In the genomic region with DNA sequence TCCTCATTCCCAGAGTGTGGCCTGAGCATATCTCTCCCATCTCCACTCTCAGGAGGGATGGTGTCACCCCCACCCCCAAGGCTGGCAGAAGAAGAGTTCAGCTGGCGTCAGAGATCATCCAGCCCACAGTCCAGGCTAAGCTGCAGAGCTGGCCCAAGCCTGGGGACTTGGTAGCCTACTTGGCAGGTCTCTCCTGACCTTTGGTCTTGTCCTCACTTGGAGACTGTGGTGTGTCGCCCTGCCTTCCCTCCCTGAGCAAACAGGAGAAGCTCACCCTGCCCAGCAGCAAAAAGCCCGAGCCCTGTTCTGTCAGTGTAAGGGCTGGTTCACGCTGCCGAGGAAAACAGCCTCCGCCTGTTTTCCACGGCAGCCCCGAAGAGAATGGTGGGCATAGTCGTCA, we compare ENCODE assay signal across 16 mouse cellular contexts. TPM values are rescaled to one million over a fixed set of nuclear protein-coding genes. Genes with fewer than 3 reads are reported as not detected.
A peak's percentile ranks its signal among the peaks of the same experiment; 100 is the strongest.
DNase-seq lines count a peak whose midpoint lies in the region; ATAC-seq lines count a peak whose summit lies in the region.
"Had no signal": no experiment of that assay in that cellular context is flagged by ENCODE, and none has a peak within 500 bp of the region (broad histone marks: within the 10 kb centered on the region; RNA-seq: fewer than 3 reads in every experiment).

No protein-coding gene starts in this region.

- no peak overlapping the region for H3K9ac ChIP-seq in kidney, embryonic 15.5 days
- H3K9ac ChIP-seq in intestine, embryonic 14.5 days (ENCODE audit: low read length): no peak overlapping the region
- H3K9ac ChIP-seq: midbrain, embryonic 15.5 days had no signal

- H3K4me3 ChIP-seq in kidney, embryonic 15.5 days (replicated peaks): no peak overlapping the region
- H3K4me3 ChIP-seq in intestine, embryonic 14.5 days (ENCODE audit: low read depth, low read length): no peak overlapping the region
- H3K4me3 ChIP-seq: embryonic facial prominence, embryonic 10.5 days; limb, embryonic 10.5 days; midbrain, embryonic 15.5 days had no signal

- no peak overlapping the region for H3K27ac ChIP-seq in kidney, embryonic 15.5 days
- H3K27ac ChIP-seq in intestine, embryonic 14.5 days (ENCODE audit: low read depth): peak overlapping the region; percentile 62
- H3K27ac ChIP-seq: embryonic facial prominence, embryonic 10.5 days; limb, embryonic 10.5 days; midbrain, embryonic 15.5 days had no signal

- ATAC-seq in kidney, embryonic 15.5 days (replicated peaks; ENCODE audit: low FRiP score): no peak
- 0 out of 2 replicates have a peak, but pooled peaks have one; percentile 32 for ATAC-seq in intestine, embryonic 14.5 days (replicated peaks; ENCODE audit: low FRiP score, low TSS enrichment, low read depth)
- no peak for ATAC-seq in granulocyte monocyte progenitor cell, adult 5-6 weeks (replicated peaks; ENCODE audit: poor library complexity, severe bottlenecking)
- ATAC-seq in cerebellum, adult (ENCODE audit: insufficient number of reproducible peaks, low FRiP score, low TSS enrichment): no peak
- ATAC-seq: hindbrain, embryonic 16.5 days; midbrain, embryonic 15.5 days had no signal

- DNase-seq in kidney, adult 18-20 months: peak; percentile 67
- peak; percentile 90 for DNase-seq in adipocyte (ENCODE audit: low spot score)
- no peak for DNase-seq in intestine, embryonic 14.5 days (ENCODE audit: low spot score)
- peak; percentile 81 to 91 for DNase-seq in kidney, postnatal 36 days
- DNase-seq: cerebellum, adult 8-10 months; heart, postnatal 14 days had no signal

- WGBS in kidney, embryonic 15.5 days: 64% methylated on average over 9 of the region's 9 CpGs
- 53% methylated on average over 9 of the region's 9 CpGs for WGBS in intestine, embryonic 14.5 days

- H3K9me3 ChIP-seq in kidney, embryonic 15.5 days (replicated peaks): no peaks in the 10 kb centered on the region
- no peaks in the 10 kb centered on the region for H3K9me3 ChIP-seq in intestine, embryonic 14.5 days (ENCODE audit: control insufficient read depth, low read length)
- H3K9me3 ChIP-seq: embryonic facial prominence, embryonic 10.5 days; limb, embryonic 10.5 days; midbrain, embryonic 15.5 days had no signal

- H3K4me2 ChIP-seq in kidney, embryonic 15.5 days: no peak overlapping the region
- peak overlapping the region; percentile 10; the same call in 1 of the 2 replicates for H3K4me2 ChIP-seq in intestine, embryonic 14.5 days (ENCODE audit: low read length)
- H3K4me2 ChIP-seq: midbrain, embryonic 15.5 days had no signal

- H3K4me1 ChIP-seq in kidney, embryonic 15.5 days: no peaks in the 10 kb centered on the region
- H3K4me1 ChIP-seq in intestine, embryonic 14.5 days (replicated peaks; ENCODE audit: control insufficient read depth, insufficient read depth, low read length): peaks cover 4% of the 10 kb centered on the region; the same call in 1 of the 2 replicates
- H3K4me1 ChIP-seq: embryonic facial prominence, embryonic 10.5 days; limb, embryonic 10.5 days; midbrain, embryonic 15.5 days had no signal

- no peaks in the 10 kb centered on the region for H3K36me3 ChIP-seq in kidney, embryonic 15.5 days
- H3K36me3 ChIP-seq in intestine, embryonic 14.5 days (ENCODE audit: control insufficient read depth, insufficient read depth, low read length): no peaks in the 10 kb centered on the region
- H3K36me3 ChIP-seq: embryonic facial prominence, embryonic 10.5 days; limb, embryonic 10.5 days; midbrain, embryonic 15.5 days had no signal

- H3K27me3 ChIP-seq in kidney, embryonic 15.5 days: no peaks in the 10 kb centered on the region
- H3K27me3 ChIP-seq in intestine, embryonic 14.5 days (replicated peaks; ENCODE audit: control insufficient read depth, insufficient read depth, low read length): no peaks in the 10 kb centered on the region
- H3K27me3 ChIP-seq: midbrain, embryonic 15.5 days had no signal

RNA-seq across cellular contexts. Expression of a gene that starts 10.1 kb away (rescaled TPM):
- polyA plus RNA-seq in kidney, embryonic 15.5 days (2015; fragmentation: Nextera tagmentation; extraction: Ambion mirVana): 12.1 and 13.1 TPM in 2 replicates
- 41.0 and 45.1 TPM in 2 replicates for polyA plus RNA-seq in intestine, embryonic 14.5 days (2014; fragmentation: Nextera tagmentation; extraction: Ambion mirVana)
- total RNA-seq in granulocyte monocyte progenitor cell, adult 5-6 weeks (2014; fragmentation: Nextera tagmentation): not detected in 2 replicates
- not detected in 2 replicates for total RNA-seq in granulocyte monocyte progenitor cell, adult 5-6 weeks (2017)
- total RNA-seq: megakaryocyte progenitor cell, adult 5-6 weeks; MEL had no signal
- polyA plus RNA-seq: limb, embryonic 10.5 days had no signal

RNA-seq across cellular contexts. Expression of a gene that starts 19.6 kb away (rescaled TPM):
- 138 and 142 TPM in 2 replicates for polyA plus RNA-seq in kidney, embryonic 15.5 days (2015; fragmentation: Nextera tagmentation; extraction: Ambion mirVana)
- 53.5 and 61.0 TPM in 2 replicates for polyA plus RNA-seq in intestine, embryonic 14.5 days (2014; fragmentation: Nextera tagmentation; extraction: Ambion mirVana)
- 36.4 and 44.0 TPM in 2 replicates for total RNA-seq in granulocyte monocyte progenitor cell, adult 5-6 weeks (2014; fragmentation: Nextera tagmentation)
- 41.1 and 100 TPM in 2 replicates for total RNA-seq in granulocyte monocyte progenitor cell, adult 5-6 weeks (2017)

RNA-seq across cellular contexts. Expression of a gene that starts 59.4 kb away (rescaled TPM):
- polyA plus RNA-seq in kidney, embryonic 15.5 days (2015; fragmentation: Nextera tagmentation; extraction: Ambion mirVana): not detected in 2 replicates
- polyA plus RNA-seq in intestine, embryonic 14.5 days (2014; fragmentation: Nextera tagmentation; extraction: Ambion mirVana): not detected in 2 replicates
- not detected in 2 replicates for total RNA-seq in granulocyte monocyte progenitor cell, adult 5-6 weeks (2014; fragmentation: Nextera tagmentation)
- not detected in 2 replicates for total RNA-seq in granulocyte monocyte progenitor cell, adult 5-6 weeks (2017)
- total RNA-seq: megakaryocyte progenitor cell, adult 5-6 weeks; MEL had no signal
- polyA plus RNA-seq: embryonic facial prominence, embryonic 10.5 days; hindbrain, embryonic 16.5 days; limb, embryonic 10.5 days; neural tube, embryonic 11.5 days had no signal
